Mouse (Mus musculus) erythroblast, embryonic 14.5 days (primary cell): ENCODE results near the gene Rps18. TPM values are rescaled to one million over a fixed set of nuclear protein-coding genes. Genes with fewer than 3 reads are reported as not detected.
A peak's percentile ranks its signal among the peaks of the same experiment; 100 is the strongest.
"Not testable (repeated sequence)": the region's sequence is repeated elsewhere in the genome, so short reads cannot be mapped to it uniquely, and the experiment has no call there.

Source experiments
- H3K27me3 ChIP-seq: 2 replicates; pipeline ENCODE4 v1.6.1; 2012; ENCODE audit warnings: inconsistent platforms; ENCODE audit not compliant: control insufficient read depth
- H3K36me3 ChIP-seq: 2 replicates; pipeline ENCODE4 v1.6.1; 2012; ENCODE audit warnings: mild to moderate bottlenecking, inconsistent platforms; ENCODE audit not compliant: control insufficient read depth
- H3K4me1 ChIP-seq: 2 replicates; pipeline ENCODE4 v1.6.1; 2012; ENCODE audit warnings: inconsistent platforms; ENCODE audit not compliant: control insufficient read depth
- H3K4me3 ChIP-seq: replicated peaks from 2 replicates; pipeline ENCODE3; 2012; ENCODE audit warnings: moderate library complexity, mild to moderate bottlenecking, inconsistent platforms
- H3K9me3 ChIP-seq: 2 replicates; pipeline ENCODE4 v1.6.1; 2012; ENCODE audit warnings: low read length, inconsistent platforms, mixed read lengths; ENCODE audit not compliant: control insufficient read depth
- GATA1 ChIP-seq: IDR thresholded peaks from 2 replicates; pipeline ENCODE4 v1.6.1; 2012; ENCODE audit warnings: low read length, inconsistent platforms, mixed read lengths
- TAL1 ChIP-seq: IDR thresholded peaks from 3 replicates; pipeline ENCODE4 v1.6.1; 2012; ENCODE audit warnings: low read length, inconsistent platforms, mixed read lengths
- polyA plus RNA-seq: library from polyadenylated mRNA; stranded (reverse); fragments of >175 nt; gene quantifications from 2 replicates; pipeline ENCODE4 v1.2.3, GENCODE M21; 2012

Gene Rps18
- polyA plus RNA-seq, 1 experiment, result 11.8 TPM

GRCm38 (mm10) chr17:33958451-33958850 lies 2.6 kb upstream of the Rps18 start:
- Histone ChIP-seq H3K4me1 (peaks cover 37% of the 10 kb centered on the region), H3K27me3 (no peaks in the 10 kb centered on the region), H3K9me3 (no peaks in the 10 kb centered on the region), H3K36me3 (peaks cover 68% of the 10 kb centered on the region), H3K4me3 (no peak overlapping the region)
- TF ChIP-seq GATA1, result no peak
- TF ChIP-seq TAL1, result no peak

- H3K36me3 ChIP-seq, result peaks cover 68% of the 10 kb centered on the region
- H3K9me3 ChIP-seq, result no peaks in the 10 kb centered on the region
- H3K27me3 ChIP-seq, result no peaks in the 10 kb centered on the region
- TF ChIP-seq TAL1, result no peak
- no peak for TF ChIP-seq GATA1
- H3K4me3 ChIP-seq, result no peak overlapping the region
- H3K4me1 ChIP-seq, result peaks cover 47% of the 10 kb centered on the region
These were observed 1.7 kb upstream of the Rps18 start for GRCm38 (mm10) chr17:33957493-33957892.

GRCm38 (mm10) chr17:33956336-33956735 lies 535 bp upstream of the Rps18 start:
- Histone ChIP-seq H3K4me1 (peaks cover 58% of the 10 kb centered on the region), H3K27me3 (no peaks in the 10 kb centered on the region), H3K4me3 (peak overlapping the region; percentile 91), H3K36me3 (peaks cover 72% of the 10 kb centered on the region), H3K9me3 (no peaks in the 10 kb centered on the region)
- no peak for TF ChIP-seq GATA1
- no peak for TF ChIP-seq TAL1

GRCm38 (mm10) chr17:33954646-33955554 lies 901 bp downstream of the Rps18 start:
- Histone ChIP-seq H3K27me3 (no peaks in the 10 kb centered on the region), H3K36me3 (peaks cover 74% of the 10 kb centered on the region), H3K4me1 (peaks cover 73% of the 10 kb centered on the region), H3K9me3 (no peaks in the 10 kb centered on the region), H3K4me3 (peak overlapping the region; percentile 91)
- TF ChIP-seq TAL1, result no peak
- TF ChIP-seq GATA1, result no peak

- H3K9me3 ChIP-seq, result no peaks in the 10 kb centered on the region
- peaks cover 74% of the 10 kb centered on the region for H3K36me3 ChIP-seq
- H3K4me3 ChIP-seq, result peak overlapping the region; percentile 91
- TF ChIP-seq GATA1 (no peak), TAL1 (no peak)
- no peaks in the 10 kb centered on the region for H3K27me3 ChIP-seq
- H3K4me1 ChIP-seq, result peaks cover 74% of the 10 kb centered on the region
These were observed 1.7 kb downstream of the Rps18 start for GRCm38 (mm10) chr17:33953961-33954565.

- H3K4me1 ChIP-seq, result peaks cover 79% of the 10 kb centered on the region
- peaks cover 74% of the 10 kb centered on the region for H3K36me3 ChIP-seq
- TF ChIP-seq TAL1, result no peak
- no peak for TF ChIP-seq GATA1
- H3K9me3 ChIP-seq, result no peaks in the 10 kb centered on the region
- H3K27me3 ChIP-seq, result no peaks in the 10 kb centered on the region
- H3K4me3 ChIP-seq, result peak overlapping the region; percentile 91
These were observed 2.5 kb downstream of the Rps18 start for GRCm38 (mm10) chr17:33953310-33953709.

- Histone ChIP-seq H3K27me3 (no peaks in the 10 kb centered on the region), H3K36me3 (peaks cover 74% of the 10 kb centered on the region), H3K9me3 (no peaks in the 10 kb centered on the region), H3K4me3 (peak overlapping the region; percentile 91), H3K4me1 (peaks cover 78% of the 10 kb centered on the region)
- no peak for TF ChIP-seq GATA1
- no peak for TF ChIP-seq TAL1
These were observed 2.9 kb downstream of the Rps18 start for GRCm38 (mm10) chr17:33952879-33953278.

GRCm38 (mm10) chr17:33952015-33952414 lies 3.8 kb downstream of the Rps18 start:
- Histone ChIP-seq H3K4me3 (peak overlapping the region; percentile 74), H3K36me3 (peaks cover 73% of the 10 kb centered on the region), H3K4me1 (peaks cover 73% of the 10 kb centered on the region)
- H3K9me3 ChIP-seq, H3K27me3 ChIP-seq: not testable (repeated sequence)

- no peak for TF ChIP-seq GATA1
- Histone ChIP-seq H3K4me3 (peak within 1 kb of the TSS; percentile 74), H3K36me3 (peaks cover 78% of the 10 kb centered on the region), H3K4me1 (peaks cover 67% of the 10 kb centered on the region), H3K9me3 (no peaks in the 10 kb centered on the region), H3K27me3 (no peaks in the 10 kb centered on the region)
These were observed 4.5 kb downstream of the Rps18 start, which contains the start of gene B3galt4 for GRCm38 (mm10) chr17:33951021-33951946. Gene B3galt4, minus strand, starts transcription at chr17:33951488.
